Mouse (Mus musculus) spleen, adult 2 months (tissue): ENCODE data around the gene Ern1. TPM values are rescaled to one million over a fixed set of nuclear protein-coding genes. Genes with fewer than 3 reads are reported as not detected.

Source experiments
- DNase-seq, 2 experiments: peaks; one replicate each; pipeline versions ENCODE4 v3.0.0 to v3.0.0-alpha.2; 2012 to 2021; ENCODE audit warnings: low spot score in 2 of 2, low read depth in 1 of 2
- H3K27ac ChIP-seq: fragments of 200-500 bp; 2 replicates; pipeline ENCODE4 v1.5.1; 2012; ENCODE audit warnings: low read length, inconsistent platforms; ENCODE audit not compliant: insufficient read depth
- H3K27me3 ChIP-seq: fragments of 200-500 bp; 2 replicates; pipeline ENCODE4 v1.6.1; 2012; ENCODE audit warnings: mild to moderate bottlenecking, moderate library complexity, low read length, inconsistent platforms; ENCODE audit not compliant: control insufficient read depth, insufficient read depth
- H3K36me3 ChIP-seq: fragments of 200-500 bp; 2 replicates; pipeline ENCODE4 v1.6.1; 2012; ENCODE audit warnings: mild to moderate bottlenecking, low read length, inconsistent platforms; ENCODE audit not compliant: control insufficient read depth, insufficient read depth
- H3K4me1 ChIP-seq: fragments of 200-500 bp; 2 replicates; pipeline ENCODE4 v1.6.1; 2011; ENCODE audit warnings: inconsistent platforms; ENCODE audit not compliant: control insufficient read depth, insufficient read depth, insufficient read length
- H3K4me3 ChIP-seq: fragments of 200-500 bp; 2 replicates; pipeline ENCODE4 v1.5.1; 2011; ENCODE audit warnings: mild to moderate bottlenecking, inconsistent platforms; ENCODE audit not compliant: insufficient read depth, insufficient read length; ENCODE audit errors: extremely low read depth
- CTCF ChIP-seq: fragments of 200-500 bp; IDR thresholded peaks from 2 replicates; pipeline ENCODE4 v1.5.1; 2011; ENCODE audit warnings: mild to moderate bottlenecking, inconsistent platforms; ENCODE audit not compliant: insufficient read depth, insufficient read length, insufficient replicate concordance; ENCODE audit errors: extremely low read depth
- POLR2A ChIP-seq: fragments of 200-500 bp; IDR thresholded peaks from 2 replicates; pipeline ENCODE4 v1.6.1; 2011; ENCODE audit warnings: low read depth, low read length, inconsistent platforms
- WGBS: fragments of 180-500 bp; shearing (Covaris S2); methylation state at CpG from one replicate; pipeline ENCODE4 v1.1.7; 2018; 5-methylcytosine and 5-hydroxymethylcytosine counted together
- polyA plus RNA-seq: library from polyadenylated mRNA; depleted of rRNA; stranded (reverse); fragments of >200 nt; gene quantifications from 2 replicates; pipeline ENCODE4 v1.2.3, GENCODE M21; 2012

Gene Ern1
- polyA plus RNA-seq, 1 experiment: 12.7 TPM

- no peak for DNase-seq
- no peaks in the 10 kb centered on the region for H3K36me3 ChIP-seq
- no peak overlapping the region for H3K4me3 ChIP-seq
- H3K27me3 ChIP-seq: no peaks in the 10 kb centered on the region
- WGBS: 81% methylated on average over 4 of the region's 4 CpGs
- TF ChIP-seq POLR2A (no peak), CTCF (no peak)
- peaks cover 8% of the 10 kb centered on the region; the same call in 1 of the 2 replicates for H3K4me1 ChIP-seq
- H3K27ac ChIP-seq: no peak overlapping the region
Observed at GRCm38 (mm10) chr11:106393331-106393616, 94.4 kb downstream of the Ern1 start.

GRCm38 (mm10) chr11:106392597-106393330 lies 94.9 kb downstream of the Ern1 start:
- no peak overlapping the region for H3K27ac ChIP-seq

GRCm38 (mm10) chr11:106391546-106392188 lies 96.0 kb downstream of the Ern1 start:
- Histone ChIP-seq H3K36me3 (no peaks in the 10 kb centered on the region), H3K4me3 (no peak overlapping the region), H3K27ac (no peak overlapping the region), H3K27me3 (no peaks in the 10 kb centered on the region), H3K4me1 (peaks cover 12% of the 10 kb centered on the region; the same call in 1 of the 2 replicates)
- peak; percentile 87; the same call in 1 of the 2 replicates for TF ChIP-seq CTCF
- TF ChIP-seq POLR2A: no peak
- peak; percentile 70 to 73 for DNase-seq
- WGBS: 19% methylated on average over 6 of the region's 6 CpGs

More at GRCm38 (mm10) chr11:106392597-106393330, 94.9 kb downstream of the Ern1 start:
- WGBS: 68% methylated on average over 7 of the region's 7 CpGs
- no peak for TF ChIP-seq CTCF
- TF ChIP-seq POLR2A: no peak
- Histone ChIP-seq H3K4me3 (no peak overlapping the region), H3K36me3 (no peaks in the 10 kb centered on the region), H3K4me1 (peaks cover 11% of the 10 kb centered on the region; the same call in 1 of the 2 replicates), H3K27me3 (no peaks in the 10 kb centered on the region)
- no peak for DNase-seq

- Histone ChIP-seq H3K27ac (no peak overlapping the region), H3K36me3 (no peaks in the 10 kb centered on the region), H3K27me3 (no peaks in the 10 kb centered on the region), H3K4me3 (no peak overlapping the region), H3K4me1 (peaks cover 14% of the 10 kb centered on the region; the same call in 1 of the 2 replicates)
- no peak for DNase-seq
- no peak for TF ChIP-seq POLR2A
- TF ChIP-seq CTCF: no peak
- 56% methylated on average over 3 of the region's 3 CpGs for WGBS
Observed at GRCm38 (mm10) chr11:106390757-106391156, 96.9 kb downstream of the Ern1 start.

- Histone ChIP-seq H3K4me1 (peaks cover 14% of the 10 kb centered on the region; the same call in 1 of the 2 replicates), H3K27ac (0 out of 2 replicates have a peak overlapping the region, but pooled peaks have one; percentile 39), H3K4me3 (no peak overlapping the region), H3K36me3 (no peaks in the 10 kb centered on the region), H3K27me3 (no peaks in the 10 kb centered on the region)
- no peak for DNase-seq
- TF ChIP-seq POLR2A: no peak
- TF ChIP-seq CTCF: no peak
- WGBS: 60% methylated on average over 3 of the region's 3 CpGs
Observed at GRCm38 (mm10) chr11:106389611-106390010, 98.0 kb downstream of the Ern1 start.

GRCm38 (mm10) chr11:106387791-106388216 lies 99.8 kb downstream of the Ern1 start, which contains the start of gene Icam2:
Gene Icam2 (minus strand): TSS chr11:106388075.
- peak within 1 kb of the TSS; percentile 99 for H3K27ac ChIP-seq
- H3K4me3 ChIP-seq: peak within 1 kb of the TSS; percentile 69
- H3K36me3 ChIP-seq: no peaks in the 10 kb centered on the region
- WGBS: 3% methylated on average over 6 of the region's 6 CpGs
- no peaks in the 10 kb centered on the region for H3K27me3 ChIP-seq
- TF ChIP-seq POLR2A (peak; percentile 80), CTCF (no peak)
- peaks cover 14% of the 10 kb centered on the region; the same call in 1 of the 2 replicates for H3K4me1 ChIP-seq
- DNase-seq: peak; percentile 73 to 83

GRCm38 (mm10) chr11:106387020-106387419 lies 100.6 kb downstream of the Ern1 start:
- no peaks in the 10 kb centered on the region for H3K27me3 ChIP-seq
- H3K27ac ChIP-seq: peak overlapping the region; percentile 99
- H3K4me3 ChIP-seq: peak overlapping the region; percentile 69
- no peak; the same call in 1 of the 2 replicates for TF ChIP-seq POLR2A
- TF ChIP-seq CTCF: no peak
- peaks cover 14% of the 10 kb centered on the region; the same call in 1 of the 2 replicates for H3K4me1 ChIP-seq
- WGBS: 15% methylated on average over 6 of the region's 6 CpGs
- DNase-seq: peak in 1 of 2 experiments; percentile 33
- H3K36me3 ChIP-seq: peaks cover 6% of the 10 kb centered on the region; the same call in 1 of the 2 replicates
